Mouse (Mus musculus) bone marrow, adult 2 months (tissue): ENCODE results near the gene Sobp.

Experiments
- CTCF ChIP-seq: fragments of 200-500 bp; IDR thresholded peaks from 2 replicates; pipeline ENCODE4 v1.5.1; 2011; ENCODE audit warnings: low read length, control low read depth; ENCODE audit not compliant: control insufficient read depth, insufficient read depth
- POLR2A ChIP-seq: fragments of 200-500 bp; IDR thresholded peaks from 2 replicates; pipeline ENCODE4 v1.6.1; 2011; ENCODE audit warnings: low read depth, mild to moderate bottlenecking, control low read depth, low read length, borderline replicate concordance; ENCODE audit not compliant: control insufficient read depth

- TF ChIP-seq CTCF = no peak
- no peak for TF ChIP-seq POLR2A
These were observed 6.1 kb upstream of the Sobp start for GRCm38 (mm10) chr10:43180313-43180912.
